ENCODE assay signal across 16 mouse cellular contexts in the genomic region with DNA sequence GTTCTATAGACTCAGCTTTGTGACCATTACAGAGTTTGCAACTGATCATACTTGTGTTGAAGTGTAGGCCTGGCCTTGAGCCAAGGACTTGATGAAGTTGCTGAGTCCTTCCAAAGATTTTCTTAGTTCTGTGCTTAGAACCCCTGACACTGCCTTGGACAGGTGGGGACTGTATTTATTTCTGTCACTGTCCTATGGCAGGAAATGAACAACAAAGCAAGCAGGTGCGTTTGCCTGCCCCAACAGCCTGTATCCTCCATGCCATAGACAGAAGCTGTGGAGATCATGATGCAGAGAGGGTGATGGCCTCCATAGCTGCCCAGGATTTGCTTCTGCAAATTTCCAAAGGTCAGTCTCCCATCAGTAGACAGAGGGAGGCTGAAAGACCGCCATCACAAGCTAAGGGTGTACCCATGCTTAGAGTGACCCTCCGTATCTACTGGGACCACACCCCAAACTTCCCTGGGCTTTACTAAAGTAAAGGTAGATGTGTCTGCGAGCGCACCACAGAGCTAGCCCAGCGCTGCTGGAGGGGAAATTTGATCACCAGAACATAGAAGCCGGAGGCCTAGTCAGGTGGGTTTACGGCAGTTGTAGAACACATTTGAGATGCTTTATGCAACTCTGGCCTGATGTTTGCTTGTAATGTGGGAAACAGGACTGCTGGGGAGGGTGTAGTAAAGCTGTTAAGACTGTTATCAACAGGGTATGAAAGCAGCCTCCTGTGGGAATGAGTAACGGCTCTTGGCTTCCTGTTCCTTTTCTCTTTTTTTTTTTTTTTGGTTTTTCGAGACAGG. TPM values are rescaled to one million over a fixed set of nuclear protein-coding genes. Genes with fewer than 3 reads are reported as not detected.
DNase-seq lines count a peak whose midpoint lies in the region; ATAC-seq lines count a peak whose summit lies in the region.
"Had no signal": no experiment of that assay in that cellular context is flagged by ENCODE, and none has a peak within 500 bp of the region (broad histone marks: within the 10 kb centered on the region; RNA-seq: fewer than 3 reads in every experiment).

No protein-coding gene starts in this region.

- no peaks in the 10 kb centered on the region for H3K27me3 ChIP-seq in heart, embryonic 15.5 days
- no peaks in the 10 kb centered on the region for H3K27me3 ChIP-seq in liver, embryonic 12.5 days (replicated peaks)
- H3K27me3 ChIP-seq in kidney, embryonic 14.5 days (ENCODE audit: control insufficient read depth, insufficient read depth, low read length): no peaks in the 10 kb centered on the region
- H3K27me3 ChIP-seq: kidney, embryonic 15.5 days; midbrain, embryonic 12.5 days; stomach, embryonic 15.5 days had no signal

- no peak for ATAC-seq in heart, embryonic 15.5 days (replicated peaks; ENCODE audit: insufficient number of reproducible peaks, insufficient read depth, low FRiP score, low read depth)
- ATAC-seq in liver, embryonic 12.5 days: 0 out of 2 replicates have a peak, but pooled peaks have one; percentile 19
- ATAC-seq in kidney, embryonic 14.5 days (ENCODE audit: low FRiP score, low TSS enrichment): no peak
- ATAC-seq: hindbrain, embryonic 16.5 days had no signal

- H3K9me3 ChIP-seq in heart, embryonic 15.5 days (replicated peaks): no peaks in the 10 kb centered on the region
- no peaks in the 10 kb centered on the region for H3K9me3 ChIP-seq in liver, embryonic 12.5 days (replicated peaks)
- H3K9me3 ChIP-seq in kidney, embryonic 14.5 days (ENCODE audit: control insufficient read depth, low read length): no peaks in the 10 kb centered on the region
- H3K9me3 ChIP-seq: kidney, embryonic 15.5 days; midbrain, embryonic 12.5 days; stomach, embryonic 15.5 days had no signal

- peak overlapping the region; percentile 35; the same call in 1 of the 2 replicates for H3K27ac ChIP-seq in heart, embryonic 15.5 days
- H3K27ac ChIP-seq in liver, embryonic 12.5 days: no peak overlapping the region; the same call in 1 of the 2 replicates
- H3K27ac ChIP-seq in kidney, embryonic 14.5 days (ENCODE audit: low read depth, low read length): no peak overlapping the region
- H3K27ac ChIP-seq: kidney, embryonic 15.5 days; midbrain, embryonic 12.5 days; stomach, embryonic 15.5 days had no signal

- H3K9ac ChIP-seq in heart, embryonic 15.5 days: no peak overlapping the region
- H3K9ac ChIP-seq in liver, embryonic 12.5 days: no peak overlapping the region
- no peak overlapping the region for H3K9ac ChIP-seq in kidney, embryonic 14.5 days (ENCODE audit: low read depth, low read length)
- H3K9ac ChIP-seq: kidney, embryonic 15.5 days; midbrain, embryonic 12.5 days; stomach, embryonic 15.5 days had no signal

- H3K36me3 ChIP-seq in heart, embryonic 15.5 days: peaks cover 50% of the 10 kb centered on the region
- H3K36me3 ChIP-seq in liver, embryonic 12.5 days: peaks cover 66% of the 10 kb centered on the region
- peaks cover 59% of the 10 kb centered on the region for H3K36me3 ChIP-seq in kidney, embryonic 14.5 days (ENCODE audit: control insufficient read depth, insufficient read depth, low read length)

- H3K4me3 ChIP-seq in heart, embryonic 15.5 days: no peak overlapping the region
- no peak overlapping the region for H3K4me3 ChIP-seq in liver, embryonic 12.5 days
- H3K4me3 ChIP-seq in kidney, embryonic 14.5 days (ENCODE audit: low read length): no peak overlapping the region
- H3K4me3 ChIP-seq: kidney, embryonic 15.5 days; midbrain, embryonic 12.5 days; myocyte; stomach, embryonic 15.5 days had no signal

- H3K4me2 ChIP-seq in heart, embryonic 15.5 days: no peak overlapping the region
- H3K4me2 ChIP-seq in liver, embryonic 12.5 days: no peak overlapping the region
- no peak overlapping the region for H3K4me2 ChIP-seq in kidney, embryonic 14.5 days (replicated peaks; ENCODE audit: low read depth, low read length)
- H3K4me2 ChIP-seq: kidney, embryonic 15.5 days; midbrain, embryonic 12.5 days; stomach, embryonic 15.5 days had no signal

- WGBS in heart, embryonic 15.5 days: 80% methylated on average over 10 of the region's 10 CpGs
- WGBS in liver, embryonic 12.5 days (ENCODE audit: insufficient replicate concordance): 46% methylated on average over 10 of the region's 10 CpGs
- WGBS in kidney, embryonic 14.5 days: 89% methylated on average over 9 of the region's 10 CpGs

- DNase-seq in heart, adult 8-10 months (ENCODE audit: low spot score): no peak
- DNase-seq in MEL-GATA-1-ER (ENCODE audit: extremely low read depth, low read depth): peak; percentile 69
- DNase-seq in thymus, postnatal 0 days (ENCODE audit: low spot score): peak; percentile 69
- no peak for DNase-seq in kidney, adult 18-20 months
- DNase-seq: adrenal gland, postnatal 25 days; cerebellum, adult 9-11 months; right cerebral cortex, adult 18-20 months; spleen, adult 18-20 months had no signal

- H3K4me1 ChIP-seq in heart, embryonic 15.5 days (replicated peaks): peaks cover 11% of the 10 kb centered on the region; the same call in 1 of the 2 replicates
- peaks cover 43% of the 10 kb centered on the region for H3K4me1 ChIP-seq in liver, embryonic 12.5 days
- no peaks in the 10 kb centered on the region for H3K4me1 ChIP-seq in kidney, embryonic 14.5 days (ENCODE audit: control insufficient read depth, insufficient read depth, low read length)
- H3K4me1 ChIP-seq: midbrain, embryonic 12.5 days; stomach, embryonic 15.5 days had no signal

RNA-seq across cellular contexts. Expression of a gene that starts 19.2 kb away (rescaled TPM):
- 35.1 and 36.1 TPM in 2 replicates for polyA plus RNA-seq in heart, embryonic 15.5 days (2015; fragmentation: Nextera tagmentation; extraction: Ambion mirVana)
- 10 to 100 TPM; 37.3 to 67.8 (median 56.9) TPM for total RNA-seq in heart, adult 8-10 months (2022)
- 1.8 and 2.1 TPM in 2 replicates for polyA plus RNA-seq in liver, embryonic 12.5 days (2016; fragmentation: Nextera tagmentation; extraction: Ambion mirVana)
- 90.2 and 94.4 TPM in 2 replicates for polyA plus RNA-seq in thymus, postnatal 0 days (2015; fragmentation: Nextera tagmentation; extraction: Ambion mirVana)
- polyA plus RNA-seq in kidney, embryonic 14.5 days (2014; fragmentation: Nextera tagmentation; extraction: Ambion mirVana): 7.0 and 7.8 TPM in 2 replicates

RNA-seq across cellular contexts. Expression of a gene that starts 22.3 kb away (rescaled TPM):
- 20.0 and 32.0 TPM in 2 replicates for polyA plus RNA-seq in heart, embryonic 15.5 days (2015; fragmentation: Nextera tagmentation; extraction: Ambion mirVana)
- 10 to 100 TPM; 21.3 to 33.6 (median 25.4) TPM for total RNA-seq in heart, adult 8-10 months (2022)
- polyA plus RNA-seq in liver, embryonic 12.5 days (2016; fragmentation: Nextera tagmentation; extraction: Ambion mirVana): 29.0 and 30.5 TPM in 2 replicates
- polyA plus RNA-seq in thymus, postnatal 0 days (2015; fragmentation: Nextera tagmentation; extraction: Ambion mirVana): 87.6 and 91.1 TPM in 2 replicates
- polyA plus RNA-seq in kidney, embryonic 14.5 days (2014; fragmentation: Nextera tagmentation; extraction: Ambion mirVana): 55.9 and 76.6 TPM in 2 replicates

RNA-seq across cellular contexts. Expression of a gene that starts 44.8 kb away (rescaled TPM):
- 142 and 159 TPM in 2 replicates for polyA plus RNA-seq in heart, embryonic 15.5 days (2015; fragmentation: Nextera tagmentation; extraction: Ambion mirVana)
- total RNA-seq in heart, adult 8-10 months (2022): 10 to 100 TPM; 53.6 to 60.6 (median 58.8) TPM
- polyA plus RNA-seq in liver, embryonic 12.5 days (2016; fragmentation: Nextera tagmentation; extraction: Ambion mirVana): 167 and 169 TPM in 2 replicates
- polyA plus RNA-seq in thymus, postnatal 0 days (2015; fragmentation: Nextera tagmentation; extraction: Ambion mirVana): 246 and 250 TPM in 2 replicates
- polyA plus RNA-seq in kidney, embryonic 14.5 days (2014; fragmentation: Nextera tagmentation; extraction: Ambion mirVana): 225 and 249 TPM in 2 replicates

Comparison
In these comparisons a context has a peak if more than half of its experiments do, and no peak if none do; other contexts are left out.
1. DNase-seq: peak in MEL-GATA-1-ER (single experiment) and thymus, postnatal 0 days (single experiment); none in heart, adult 8-10 months (single experiment) and kidney, adult 18-20 months (single experiment).